Mouse (Mus musculus): ENCODE measurements around the gene Nlrp1b.

The Nlrp1b gene

GRCm38 (mm10) chr11:71230684-71231480, at the start of gene Nlrp1b:
TSS of gene Nlrp1b (minus strand) at chr11:71230733.
- DNase-seq = no peak

GRCm38 (mm10) chr11:71261036-71261435, 30.5 kb upstream of the Nlrp1b start:
- DNase-seq = no peak

GRCm38 (mm10) chr11:71251333-71251732, 20.8 kb upstream of the Nlrp1b start:
- DNase-seq = no peak

- no peak for DNase-seq
Measured at GRCm38 (mm10) chr11:71224614-71225013, 5.9 kb downstream of the Nlrp1b start.

GRCm38 (mm10) chr11:71202703-71203102, 27.8 kb downstream of the Nlrp1b start:
- DNase-seq = no peak

- no peak for DNase-seq
Measured at GRCm38 (mm10) chr11:71199349-71199748, 31.2 kb downstream of the Nlrp1b start.

- no peak for DNase-seq
Measured at GRCm38 (mm10) chr11:71169633-71170032, 60.9 kb downstream of the Nlrp1b start.

- no peak for DNase-seq
Measured at GRCm38 (mm10) chr11:71164139-71164538, 66.4 kb downstream of the Nlrp1b start.

GRCm38 (mm10) chr11:71159439-71160136, 70.9 kb downstream of the Nlrp1b start:
- no peak for DNase-seq

GRCm38 (mm10) chr11:71155272-71155671, 75.3 kb downstream of the Nlrp1b start:
- DNase-seq = no peak

GRCm38 (mm10) chr11:71144661-71145060, 85.9 kb downstream of the Nlrp1b start, which contains the start of gene Nlrp1a:
TSS of gene Nlrp1a (minus strand) at chr11:71144704.
- no peak for DNase-seq

- no peak for DNase-seq
Measured at GRCm38 (mm10) chr11:71142031-71142430, 88.5 kb downstream of the Nlrp1b start.

- DNase-seq = no peak
Measured at GRCm38 (mm10) chr11:71107128-71107527, 123.4 kb downstream of the Nlrp1b start.

- DNase-seq = no peak
Measured at GRCm38 (mm10) chr11:71106261-71107021, 124.1 kb downstream of the Nlrp1b start.

- DNase-seq = no peak
Measured at GRCm38 (mm10) chr11:71103931-71104330, 126.6 kb downstream of the Nlrp1b start.

Data from kidney, adult 18-20 months (tissue).